Mouse (Mus musculus): ENCODE results near the gene Gm28729. TPM values are rescaled to one million over a fixed set of nuclear protein-coding genes. Genes with fewer than 3 reads are reported as not detected.
"Not testable (repeated sequence)": the region's sequence is repeated elsewhere in the genome, so short reads cannot be mapped to it uniquely, and the experiment has no call there.

Gene Gm28729
- polyA plus RNA-seq, 1 experiment from 2014 or later = not detected

- 44% methylated on average over 3 of the region's 3 CpGs for whole genome bisulfite sequencing (ENCODE audit: insufficient replicate concordance)
- TF ChIP-seq CTCF (IDR thresholded peaks at IDR 0.05; ENCODE audit: low read depth) (no peak), EP300 (IDR thresholded peaks at IDR 0.05; ENCODE audit: low read depth) (no peak)
- Histone ChIP-seq H3K4me3 (ENCODE audit: low read depth, low read length) (no peak overlapping the region), H3K27ac (ENCODE audit: low read depth) (no peak overlapping the region), H3K9me3 (ENCODE audit: low read length) (no peaks in the 10 kb centered on the region), H3K4me1 (ENCODE audit: insufficient read depth) (peaks cover 8% of the 10 kb centered on the region; the same call in 1 of the 2 replicates), H3K27me3 (ENCODE audit: insufficient read depth, low read length) (no peaks in the 10 kb centered on the region), H3K36me3 (replicated peaks; ENCODE audit: insufficient read depth, low read length) (no peaks in the 10 kb centered on the region), H3K4me2 (ENCODE audit: low read depth, low read length) (no peak overlapping the region), H3K9ac (replicated peaks) (no peak overlapping the region)
- ATAC-seq (no peak), DNase-seq (no peak)
Observed at GRCm38 (mm10) chr9:96483028-96483427, 42.0 kb downstream of the Gm28729 start.

- peak within 1 kb of the TSS; percentile 78 for H3K4me2 ChIP-seq (ENCODE audit: low read depth, low read length)
- H3K9me3 ChIP-seq (ENCODE audit: low read length) = no peaks in the 10 kb centered on the region
- ATAC-seq = peak; percentile 100
- peaks cover 12% of the 10 kb centered on the region for H3K4me1 ChIP-seq (ENCODE audit: insufficient read depth)
- WGBS (ENCODE audit: insufficient replicate concordance) = under 1% methylated on average over 74 of the region's 74 CpGs
- peak within 1 kb of the TSS; percentile 82 for H3K9ac ChIP-seq (replicated peaks)
- no peaks in the 10 kb centered on the region for H3K27me3 ChIP-seq (ENCODE audit: insufficient read depth, low read length)
- H3K36me3 ChIP-seq (replicated peaks; ENCODE audit: insufficient read depth, low read length) = no peaks in the 10 kb centered on the region
- H3K4me3 ChIP-seq (ENCODE audit: low read depth, low read length) = peak within 1 kb of the TSS; percentile 88
- TF ChIP-seq CTCF (IDR thresholded peaks at IDR 0.05; ENCODE audit: low read depth) = no peak
- TF ChIP-seq EP300 (IDR thresholded peaks at IDR 0.05; ENCODE audit: low read depth) = no peak
- peak within 1 kb of the TSS; percentile 74 for H3K27ac ChIP-seq (ENCODE audit: low read depth)
- peak; percentile 99 for DNase-seq
Observed at GRCm38 (mm10) chr9:96478071-96478888, 46.8 kb downstream of the Gm28729 start, which contains the start of gene Rnf7. Gene Rnf7, minus strand, starts transcription at chr9:96478675.

- H3K27me3 ChIP-seq (ENCODE audit: insufficient read depth, low read length) = no peaks in the 10 kb centered on the region
Observed at GRCm38 (mm10) chr9:96472356-96472755, 52.7 kb downstream of the Gm28729 start.

GRCm38 (mm10) chr9:96471681-96472080 lies 53.4 kb downstream of the Gm28729 start:
- H3K4me1 ChIP-seq (ENCODE audit: insufficient read depth); ATAC-seq; H3K9me3 ChIP-seq (ENCODE audit: low read length); H3K27ac ChIP-seq (ENCODE audit: low read depth); DNase-seq; H3K4me2 ChIP-seq (ENCODE audit: low read depth, low read length); H3K27me3 ChIP-seq (ENCODE audit: insufficient read depth, low read length); H3K4me3 ChIP-seq (ENCODE audit: low read depth, low read length); H3K9ac ChIP-seq (replicated peaks): not testable (repeated sequence)
- 84% methylated on average over 4 of the region's 4 CpGs for WGBS (ENCODE audit: insufficient replicate concordance)
- H3K36me3 ChIP-seq (replicated peaks; ENCODE audit: insufficient read depth, low read length) = peaks cover 12% of the 10 kb centered on the region

More at GRCm38 (mm10) chr9:96472356-96472755, 52.7 kb downstream of the Gm28729 start:
- H3K4me3 ChIP-seq (ENCODE audit: low read depth, low read length) = no peak overlapping the region
- ATAC-seq = no peak
- TF ChIP-seq CTCF (IDR thresholded peaks at IDR 0.05; ENCODE audit: low read depth) = no peak
- no peak for TF ChIP-seq EP300 (IDR thresholded peaks at IDR 0.05; ENCODE audit: low read depth)
- no peaks in the 10 kb centered on the region for H3K9me3 ChIP-seq (ENCODE audit: low read length)
- peaks cover 4% of the 10 kb centered on the region for H3K4me1 ChIP-seq (ENCODE audit: insufficient read depth)
- H3K9ac ChIP-seq (replicated peaks) = no peak overlapping the region
- 78% methylated on average over 3 of the region's 3 CpGs for WGBS (ENCODE audit: insufficient replicate concordance)
- no peak overlapping the region for H3K27ac ChIP-seq (ENCODE audit: low read depth)
- H3K4me2 ChIP-seq (ENCODE audit: low read depth, low read length) = no peak overlapping the region
- DNase-seq = no peak
- H3K36me3 ChIP-seq (replicated peaks; ENCODE audit: insufficient read depth, low read length) = peaks cover 8% of the 10 kb centered on the region; the same call in 1 of the 2 replicates

- no peak for TF ChIP-seq CTCF (IDR thresholded peaks at IDR 0.05; ENCODE audit: low read depth)
- no peak for TF ChIP-seq EP300 (IDR thresholded peaks at IDR 0.05; ENCODE audit: low read depth)
- no peaks in the 10 kb centered on the region for H3K9me3 ChIP-seq (ENCODE audit: low read length)
- no peak overlapping the region for H3K4me3 ChIP-seq (ENCODE audit: low read depth, low read length)
- no peak overlapping the region for H3K9ac ChIP-seq (replicated peaks)
- peaks cover 12% of the 10 kb centered on the region for H3K36me3 ChIP-seq (replicated peaks; ENCODE audit: insufficient read depth, low read length)
- 86% methylated on average over 8 of the region's 8 CpGs for WGBS (ENCODE audit: insufficient replicate concordance)
- ATAC-seq = no peak
- H3K4me2 ChIP-seq (ENCODE audit: low read depth, low read length) = no peak overlapping the region
- no peaks in the 10 kb centered on the region for H3K27me3 ChIP-seq (ENCODE audit: insufficient read depth, low read length)
- no peak for DNase-seq
- no peak overlapping the region for H3K27ac ChIP-seq (ENCODE audit: low read depth)
- no peaks in the 10 kb centered on the region; the same call in 1 of the 2 replicates for H3K4me1 ChIP-seq (ENCODE audit: insufficient read depth)
Observed at GRCm38 (mm10) chr9:96470266-96470974, 54.6 kb downstream of the Gm28729 start.

GRCm38 (mm10) chr9:96469556-96470265 lies 55.4 kb downstream of the Gm28729 start:
- Histone ChIP-seq H3K27ac (ENCODE audit: low read depth) (no peak overlapping the region), H3K4me2 (ENCODE audit: low read depth, low read length) (no peak overlapping the region), H3K4me3 (ENCODE audit: low read depth, low read length) (no peak overlapping the region), H3K36me3 (replicated peaks; ENCODE audit: insufficient read depth, low read length) (peaks cover 12% of the 10 kb centered on the region), H3K9me3 (ENCODE audit: low read length) (no peaks in the 10 kb centered on the region), H3K9ac (replicated peaks) (no peak overlapping the region), H3K27me3 (ENCODE audit: insufficient read depth, low read length) (no peaks in the 10 kb centered on the region), H3K4me1 (ENCODE audit: insufficient read depth) (no peaks in the 10 kb centered on the region; the same call in 1 of the 2 replicates)
- TF ChIP-seq CTCF (IDR thresholded peaks at IDR 0.05; ENCODE audit: low read depth) (no peak), EP300 (IDR thresholded peaks at IDR 0.05; ENCODE audit: low read depth) (no peak)
- no peak for DNase-seq
- 79% methylated on average over 8 of the region's 8 CpGs for WGBS (ENCODE audit: insufficient replicate concordance)
- no peak for ATAC-seq
